Mouse (Mus musculus) stomach, postnatal 0 days (tissue): Measurements from ENCODE around the gene Duoxa1. TPM values are rescaled to one million over a fixed set of nuclear protein-coding genes. Genes with fewer than 3 reads are reported as not detected.

Experiments used
- ATAC-seq: fragments of 200-750 bp; cut with Nextera tagmentation; 2 replicates; pipeline ENCODE4 v1.8.0; 2017; ENCODE audit not compliant: low FRiP score, low TSS enrichment
- DNase-seq: peaks from one replicate; pipeline ENCODE4 v3.0.0-alpha.2; 2016; ENCODE audit warnings: low spot score
- H3K27ac ChIP-seq: fragments of 300-500 bp; sonication (generic); replicated peaks from 2 replicates; pipeline ENCODE4 v1.5.1; 2014; ENCODE audit warnings: mild to moderate bottlenecking, control low read depth
- H3K27me3 ChIP-seq: fragments of 300-500 bp; sonication (generic); 2 replicates; pipeline ENCODE4 v1.6.1; 2014; ENCODE audit warnings: low read length; ENCODE audit not compliant: control insufficient read depth, insufficient read depth
- H3K36me3 ChIP-seq: fragments of 300-500 bp; sonication (generic); 2 replicates; pipeline ENCODE4 v1.6.1; 2014; ENCODE audit warnings: low read length, mixed read lengths; ENCODE audit not compliant: control insufficient read depth, insufficient read depth
- H3K4me1 ChIP-seq: fragments of 300-500 bp; sonication (generic); replicated peaks from 2 replicates; pipeline ENCODE4 v1.6.1; 2014; ENCODE audit warnings: antibody characterized with exemption; ENCODE audit not compliant: control insufficient read depth, insufficient read depth
- H3K4me2 ChIP-seq: fragments of 300-500 bp; sonication (generic); replicated peaks from 2 replicates; pipeline ENCODE4 v1.6.1; 2014; ENCODE audit warnings: low read depth, mild to moderate bottlenecking, control low read depth, moderate library complexity
- H3K4me3 ChIP-seq: fragments of 300-500 bp; sonication (generic); 2 replicates; pipeline ENCODE4 v1.5.1; 2014; ENCODE audit warnings: low read depth, low read length, control low read depth
- H3K9ac ChIP-seq: fragments of 300-500 bp; sonication (generic); 2 replicates; pipeline ENCODE4 v1.6.1; 2014; ENCODE audit warnings: mild to moderate bottlenecking, low read length, control low read depth, mixed read lengths
- H3K9me3 ChIP-seq: fragments of 300-500 bp; sonication (generic); 2 replicates; pipeline ENCODE4 v1.6.1; 2016; ENCODE audit warnings: low read length; ENCODE audit not compliant: control insufficient read depth
- CTCF ChIP-seq: IDR thresholded peaks from 2 replicates; pipeline ENCODE4 v1.5.1; 2016; ENCODE audit warnings: antibody characterized with exemption, low read depth, mild to moderate bottlenecking, moderate library complexity
- EP300 ChIP-seq: optimal IDR thresholded peaks from 2 replicates; pipeline ENCODE3; 2016; ENCODE audit warnings: antibody characterized with exemption
- WGBS: fragments of 180-500 bp; shearing (Covaris S2); extraction: QIAGEN DNeasy Blood & Tissue Kit; methylation state at CpG from one replicate; pipeline ENCODE4 v1.1.7; 2014; 5-methylcytosine and 5-hydroxymethylcytosine counted together
- polyA plus RNA-seq: library from polyadenylated mRNA; unstranded; fragments of >200 nt; fragmentation: Nextera tagmentation; extraction: Ambion mirVana; gene quantifications from 2 replicates; pipeline ENCODE4 v1.2.1, GENCODE M21; 2015

Gene Duoxa1
- polyA plus RNA-seq, 1 experiment from 2014 or later: 17.3 TPM

- TF ChIP-seq EP300 (no peak), CTCF (no peak)
- Histone ChIP-seq H3K4me2 (no peak overlapping the region), H3K27ac (no peak overlapping the region), H3K9me3 (no peaks in the 10 kb centered on the region), H3K9ac (no peak overlapping the region), H3K4me3 (no peak overlapping the region), H3K36me3 (no peaks in the 10 kb centered on the region; the same call in 1 of the 2 replicates), H3K27me3 (no peaks in the 10 kb centered on the region), H3K4me1 (peaks cover 5% of the 10 kb centered on the region; the same call in 1 of the 2 replicates)
- DNase-seq (no peak), ATAC-seq (no peak)
- WGBS: 77% methylated on average over 3 of the region's 3 CpGs
Observed at GRCm38 (mm10) chr2:122356187-122356586, 42.7 kb upstream of the Duoxa1 start.

DNA sequence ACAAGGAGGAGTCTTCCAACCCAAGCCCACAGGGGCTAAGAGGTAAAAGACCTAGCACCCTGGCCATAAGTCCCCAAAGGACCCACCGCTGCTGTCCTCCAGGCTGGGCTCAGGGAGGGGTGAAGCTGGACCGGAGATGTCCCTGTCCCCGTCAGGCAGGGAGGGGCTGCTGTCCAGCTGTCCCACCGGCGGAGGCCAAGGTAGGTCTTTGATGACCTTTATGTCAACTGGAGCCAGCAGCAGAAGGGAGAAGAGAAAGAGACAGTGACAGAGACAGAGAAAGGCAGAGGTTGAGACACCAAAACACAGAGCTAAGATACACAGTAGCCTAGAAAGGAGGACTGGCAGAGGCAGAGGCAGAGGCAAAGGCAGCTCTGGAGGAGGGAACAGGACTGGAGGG lies 41.9 kb upstream of the Duoxa1 start:
- Histone ChIP-seq H3K36me3 (no peaks in the 10 kb centered on the region; the same call in 1 of the 2 replicates), H3K4me3 (no peak overlapping the region), H3K4me2 (no peak overlapping the region), H3K4me1 (peaks cover 5% of the 10 kb centered on the region; the same call in 1 of the 2 replicates), H3K9ac (no peak overlapping the region), H3K27ac (no peak overlapping the region), H3K27me3 (no peaks in the 10 kb centered on the region), H3K9me3 (no peaks in the 10 kb centered on the region)
- ATAC-seq (no peak), DNase-seq (no peak)
- 89% methylated on average over 5 of the region's 5 CpGs for WGBS
- TF ChIP-seq EP300 (no peak), CTCF (no peak)

DNA sequence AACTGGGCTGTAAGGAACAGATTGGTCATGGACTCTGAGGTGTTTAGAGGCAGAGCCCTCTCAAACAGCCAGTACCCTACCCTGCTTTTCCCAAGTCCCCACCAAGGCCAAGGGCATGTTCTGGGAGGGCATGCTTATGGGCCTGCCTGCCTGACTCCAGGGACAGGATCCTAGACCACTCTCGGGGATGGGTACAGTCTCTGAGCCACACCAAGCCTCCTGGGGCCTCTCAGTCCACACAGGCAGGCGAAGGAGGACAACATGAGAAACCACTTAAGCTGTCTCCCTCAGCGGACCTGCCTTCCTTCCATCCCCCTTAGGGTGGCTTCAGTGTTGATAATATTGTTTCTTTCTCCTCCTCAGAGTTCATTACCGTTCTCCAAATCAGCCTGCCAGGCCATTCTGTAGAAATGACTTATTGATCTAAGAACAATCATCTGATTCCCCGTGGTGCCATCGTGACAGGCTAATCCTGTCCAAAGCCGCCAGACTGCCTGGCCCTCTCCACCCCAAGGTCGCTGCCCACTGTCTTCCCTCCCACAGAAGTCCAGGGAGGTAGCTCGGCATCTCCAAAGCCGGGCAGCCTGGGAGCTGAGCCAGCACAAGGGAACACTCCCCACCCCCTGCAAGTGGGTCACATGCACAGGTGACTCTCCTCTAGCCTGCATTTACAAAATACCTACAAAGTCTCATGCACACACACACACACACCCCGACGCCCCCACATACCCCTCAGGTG lies 40.8 kb upstream of the Duoxa1 start:
- H3K27ac ChIP-seq: no peak overlapping the region
- WGBS: 68% methylated on average over 12 of the region's 12 CpGs
- no peak overlapping the region for H3K4me3 ChIP-seq
- ATAC-seq (no peak), DNase-seq (no peak)
- no peaks in the 10 kb centered on the region for H3K27me3 ChIP-seq
- H3K4me2 ChIP-seq: no peak overlapping the region
- H3K9me3 ChIP-seq: no peaks in the 10 kb centered on the region
- TF ChIP-seq CTCF (no peak), EP300 (no peak)
- H3K9ac ChIP-seq: no peak overlapping the region
- H3K4me1 ChIP-seq: peaks cover 5% of the 10 kb centered on the region; the same call in 1 of the 2 replicates
- no peaks in the 10 kb centered on the region; the same call in 1 of the 2 replicates for H3K36me3 ChIP-seq

DNA sequence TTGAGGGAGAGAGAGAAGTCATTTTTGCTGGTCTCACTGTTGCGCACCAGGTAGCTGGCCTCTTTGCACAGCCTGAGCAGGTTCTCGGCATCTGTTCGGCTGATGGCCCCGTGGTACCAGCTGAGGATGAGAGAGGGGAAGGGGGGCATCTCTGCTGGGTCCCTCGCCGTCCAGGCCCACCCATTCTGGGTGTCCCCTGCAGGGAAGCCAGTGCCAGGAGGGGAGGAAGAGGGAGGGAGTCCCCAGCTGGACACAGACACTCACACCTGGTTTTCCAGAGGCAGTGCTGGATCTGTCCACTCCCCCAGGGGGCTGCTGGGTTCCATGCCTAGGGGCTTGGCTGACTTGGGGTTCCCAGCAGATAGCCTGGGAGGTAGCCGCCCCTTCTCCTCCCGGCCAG lies 40.2 kb upstream of the Duoxa1 start:
- no peak for ATAC-seq
- Histone ChIP-seq H3K36me3 (no peaks in the 10 kb centered on the region), H3K27me3 (no peaks in the 10 kb centered on the region), H3K9ac (no peak overlapping the region), H3K4me3 (no peak overlapping the region), H3K9me3 (no peaks in the 10 kb centered on the region), H3K27ac (no peak overlapping the region), H3K4me1 (peaks cover 7% of the 10 kb centered on the region; the same call in 1 of the 2 replicates), H3K4me2 (no peak overlapping the region)
- 94% methylated on average over 8 of the region's 8 CpGs for WGBS
- DNase-seq: no peak
- TF ChIP-seq CTCF (no peak), EP300 (no peak)

DNA sequence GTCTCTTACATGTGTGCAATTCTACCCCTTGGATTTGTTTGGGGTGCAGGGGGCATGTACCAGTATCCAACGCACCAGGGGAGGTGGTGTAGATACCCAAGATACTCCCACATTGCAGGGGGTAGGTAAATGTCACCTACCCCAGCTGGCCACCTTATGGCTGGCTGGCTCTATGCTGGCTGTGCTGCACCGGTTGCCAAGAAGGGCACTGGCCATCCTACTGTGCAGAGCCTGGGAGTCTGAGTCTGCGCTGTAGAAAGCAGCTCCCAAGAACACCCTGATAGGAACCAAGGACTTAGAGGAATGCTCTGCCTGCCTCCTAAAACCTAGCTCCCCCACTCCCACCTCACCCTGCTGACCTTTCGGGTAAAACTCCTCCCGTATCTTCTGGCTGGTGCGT lies 39.5 kb upstream of the Duoxa1 start:
- H3K4me3 ChIP-seq: no peak overlapping the region
- peaks cover 7% of the 10 kb centered on the region; the same call in 1 of the 2 replicates for H3K4me1 ChIP-seq
- no peaks in the 10 kb centered on the region for H3K9me3 ChIP-seq
- no peak overlapping the region for H3K9ac ChIP-seq
- DNase-seq: no peak
- H3K4me2 ChIP-seq: no peak overlapping the region
- no peak overlapping the region for H3K27ac ChIP-seq
- WGBS: 84% methylated on average over 6 of the region's 6 CpGs
- TF ChIP-seq EP300 (no peak), CTCF (no peak)
- no peak for ATAC-seq
- no peaks in the 10 kb centered on the region for H3K36me3 ChIP-seq
- H3K27me3 ChIP-seq: no peaks in the 10 kb centered on the region

GRCm38 (mm10) chr2:122351931-122352329 lies 38.4 kb upstream of the Duoxa1 start:
- H3K27me3 ChIP-seq: no peaks in the 10 kb centered on the region
- peak; percentile 53 for DNase-seq
- H3K36me3 ChIP-seq: no peaks in the 10 kb centered on the region
- TF ChIP-seq EP300: no peak
- TF ChIP-seq CTCF: no peak
- no peak overlapping the region for H3K4me3 ChIP-seq
- H3K27ac ChIP-seq: peak overlapping the region; percentile 69; the same call in 1 of the 2 replicates
- H3K4me2 ChIP-seq: peak overlapping the region; percentile 11; the same call in 1 of the 2 replicates
- H3K9ac ChIP-seq: no peak overlapping the region
- H3K4me1 ChIP-seq: peaks cover 7% of the 10 kb centered on the region; the same call in 1 of the 2 replicates
- ATAC-seq: no peak
- 22% methylated on average over 4 of the region's 4 CpGs for WGBS
- H3K9me3 ChIP-seq: no peaks in the 10 kb centered on the region
